Mouse (Mus musculus) layer of hippocampus, adult 18-20 months (tissue): ENCODE data around the gene Vps25. TPM values are rescaled to one million over a fixed set of nuclear protein-coding genes. Genes with fewer than 3 reads are reported as not detected.
A peak's percentile ranks its signal among the peaks of the same experiment; 100 is the strongest.

Source experiments
- DNase-seq, 2 experiments: peaks; one replicate each; pipeline ENCODE4 v3.0.0; 2022; ENCODE audit warnings: low spot score in 2 of 2
- total RNA-seq, 2 experiments: library from RNA; stranded (reverse); gene quantifications; 2 replicates each; pipeline ENCODE4 v1.2.3; 2021

Vps25 gene
- total RNA-seq, 2 experiments from 2014 or later: 61.8 to 65.6 TPM

GRCm38 (mm10) chr11:101238071-101238647, 15.3 kb upstream of the Vps25 start:
- DNase-seq: peak; percentile 39 to 74

GRCm38 (mm10) chr11:101245071-101245470, 8.4 kb upstream of the Vps25 start:
- no peak for DNase-seq

GRCm38 (mm10) chr11:101245855-101246701, 7.4 kb upstream of the Vps25 start, which contains the start of gene Ramp2:
Gene Ramp2, plus strand, starts transcription at chr11:101246028.
- peak in 1 of 2 experiments; percentile 54 for DNase-seq

- no peak for DNase-seq
Measured at GRCm38 (mm10) chr11:101246702-101247012, 6.8 kb upstream of the Vps25 start.

- no peak for DNase-seq
Measured at GRCm38 (mm10) chr11:101247521-101248030, 5.9 kb upstream of the Vps25 start.

- peak; percentile 51 to 88 for DNase-seq
Measured at GRCm38 (mm10) chr11:101248258-101248994, 5.1 kb upstream of the Vps25 start.

- DNase-seq: no peak
Measured at GRCm38 (mm10) chr11:101251031-101251430, 2.5 kb upstream of the Vps25 start.

- no peak for DNase-seq
Measured at GRCm38 (mm10) chr11:101252941-101253340, 566 bp upstream of the Vps25 start.

- no peak for DNase-seq
Measured at GRCm38 (mm10) chr11:101255826-101256775, 2.6 kb downstream of the Vps25 start.

- DNase-seq: peak; percentile 83 to 85
Measured at GRCm38 (mm10) chr11:101259261-101259712, 5.8 kb downstream of the Vps25 start.

- DNase-seq: peak in 1 of 2 experiments; percentile 29
Measured at GRCm38 (mm10) chr11:101259948-101260825, 6.7 kb downstream of the Vps25 start, which contains the start of gene Wnk4. Gene Wnk4, plus strand, starts transcription at chr11:101260567.

- DNase-seq: peak in 1 of 2 experiments; percentile 32
Measured at GRCm38 (mm10) chr11:101260826-101261380, 7.4 kb downstream of the Vps25 start.

GRCm38 (mm10) chr11:101262272-101262967, 8.9 kb downstream of the Vps25 start:
- no peak for DNase-seq

GRCm38 (mm10) chr11:101263138-101263988, 9.9 kb downstream of the Vps25 start:
- no peak for DNase-seq

GRCm38 (mm10) chr11:101263989-101264280, 10.4 kb downstream of the Vps25 start:
- DNase-seq: no peak

GRCm38 (mm10) chr11:101264954-101265471, 11.5 kb downstream of the Vps25 start:
- no peak for DNase-seq

GRCm38 (mm10) chr11:101265906-101266305, 12.4 kb downstream of the Vps25 start:
- no peak for DNase-seq
